Mouse (Mus musculus) kidney, postnatal 25 days (tissue): ENCODE results near the gene Cib2.

ENCODE experiments used
- DNase-seq, 2 experiments: peaks; one replicate each; pipeline ENCODE4 v3.0.0; 2021; ENCODE audit warnings: mixed read lengths in 2 of 2

The Cib2 gene

GRCm38 (mm10) chr9:54544212-54544953, 15.6 kb downstream of the Cib2 start:
- DNase-seq = no peak

DNA sequence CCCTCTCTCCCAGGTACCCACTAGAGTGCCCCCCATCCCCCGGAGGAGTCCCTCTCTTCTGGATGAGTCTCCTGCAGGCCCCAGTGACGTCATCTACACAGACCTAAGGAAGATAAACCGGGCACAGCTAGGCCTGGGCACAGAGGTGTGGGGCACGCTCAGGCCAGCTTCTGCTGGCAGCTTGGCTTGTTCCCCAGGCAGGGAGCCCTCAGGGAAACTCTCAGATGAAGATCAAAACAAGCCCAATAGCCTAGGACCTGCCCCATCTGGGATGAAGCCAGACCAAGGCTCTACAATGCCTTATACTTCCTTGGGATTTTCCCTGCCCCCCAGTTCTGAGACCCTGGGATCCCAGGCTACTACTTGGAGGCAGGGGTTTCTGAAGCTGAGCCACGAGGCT, 19.2 kb downstream of the Cib2 start:
- no peak for DNase-seq

DNA sequence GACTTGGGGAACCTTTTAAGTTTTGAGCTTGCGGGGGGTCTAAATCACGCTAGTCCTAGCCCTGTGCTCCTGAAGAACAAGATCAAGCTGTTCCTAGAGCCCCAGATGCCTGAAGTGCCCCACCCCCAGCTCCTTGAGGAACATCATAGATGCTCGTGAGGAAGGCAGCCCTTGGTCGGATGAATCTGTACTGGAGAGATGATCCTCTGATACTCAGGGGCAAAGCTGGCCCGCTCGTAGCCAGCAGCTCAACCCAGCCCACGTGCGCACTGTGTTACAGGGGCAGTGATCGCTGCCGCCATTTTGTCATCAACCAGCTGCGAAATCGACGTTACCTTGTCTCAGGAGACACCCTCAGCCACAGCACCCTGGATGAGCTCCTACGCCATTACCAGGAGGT, 21.3 kb downstream of the Cib2 start, which contains the start of gene Sh2d7:
Gene Sh2d7, plus strand, starts transcription at position 301 of the 400 bp plus-strand sequence.
- no peak for DNase-seq

DNA sequence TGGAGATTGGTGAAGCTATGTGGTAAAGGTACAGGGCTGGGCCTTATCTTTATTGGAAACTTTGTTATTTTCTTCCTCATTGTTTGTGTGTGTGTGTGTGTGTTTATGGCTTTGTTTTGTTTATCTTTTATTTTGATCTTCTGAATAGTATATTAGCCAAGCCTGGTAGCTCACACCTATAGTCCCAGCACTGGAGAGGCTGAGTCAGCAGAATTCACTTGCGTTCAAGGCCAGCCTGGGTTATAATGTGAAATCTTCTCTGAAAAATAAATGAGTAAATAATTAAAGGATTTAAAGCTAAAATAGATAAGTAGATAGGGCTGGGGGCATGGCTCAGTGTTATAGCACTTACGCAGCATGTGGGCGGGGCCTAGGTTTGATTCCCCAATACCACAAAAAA, 21.8 kb downstream of the Cib2 start:
- no peak for DNase-seq

GRCm38 (mm10) chr9:54537480-54537879, 22.5 kb downstream of the Cib2 start:
- DNase-seq = no peak

DNA sequence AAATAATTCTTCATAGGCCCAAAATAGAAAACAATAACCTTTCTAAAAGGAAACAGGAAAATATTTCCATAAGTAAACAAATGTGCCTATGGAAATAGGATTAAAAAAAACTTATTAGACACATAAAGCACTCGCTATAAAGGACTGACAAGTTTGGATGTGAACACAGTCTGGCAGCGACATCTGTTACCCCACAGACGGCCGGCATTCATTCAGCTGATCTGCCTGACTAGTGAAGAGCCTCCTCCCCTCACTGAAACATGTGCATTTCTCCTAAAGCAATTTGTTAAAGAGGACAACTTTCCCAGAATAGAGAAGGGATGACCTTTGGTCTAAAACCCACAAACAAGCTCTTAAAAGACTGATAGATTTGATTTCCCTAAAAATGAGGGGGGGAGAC, 23.0 kb downstream of the Cib2 start:
- DNase-seq = no peak

- DNase-seq = peak in 1 of 2 experiments; percentile 65
Measured at GRCm38 (mm10) chr9:54536236-54536635, 23.8 kb downstream of the Cib2 start.

GRCm38 (mm10) chr9:54533975-54534374, 26.0 kb downstream of the Cib2 start:
- peak in 1 of 2 experiments; percentile 9 for DNase-seq

- no peak for DNase-seq
Measured at GRCm38 (mm10) chr9:54532926-54533325, 27.1 kb downstream of the Cib2 start.

- no peak for DNase-seq
Measured at GRCm38 (mm10) chr9:54531421-54531820, 28.6 kb downstream of the Cib2 start.

GRCm38 (mm10) chr9:54530836-54531235, 29.2 kb downstream of the Cib2 start:
- DNase-seq = no peak

DNA sequence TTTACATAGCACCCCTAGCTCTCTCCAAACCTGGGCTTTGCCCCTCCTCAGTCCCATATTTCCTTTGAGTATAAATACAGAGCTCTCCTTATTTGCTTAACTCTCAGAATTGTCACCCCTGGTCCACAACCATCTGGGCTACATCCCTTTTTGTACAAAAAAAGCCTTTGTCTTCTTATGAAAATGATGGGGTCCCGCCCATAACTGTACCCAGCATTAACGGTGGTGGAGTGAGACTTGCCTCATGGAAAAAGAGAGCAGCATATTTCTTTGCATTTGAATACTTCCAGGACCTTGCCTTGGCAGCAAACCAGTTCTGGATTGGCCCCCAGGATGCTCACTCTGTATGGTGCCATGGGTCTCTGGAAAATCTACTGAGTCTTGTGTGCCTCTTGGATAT, 30.1 kb downstream of the Cib2 start:
- no peak for DNase-seq

- no peak for DNase-seq
Measured at GRCm38 (mm10) chr9:54527694-54528093, 32.3 kb downstream of the Cib2 start.

DNA sequence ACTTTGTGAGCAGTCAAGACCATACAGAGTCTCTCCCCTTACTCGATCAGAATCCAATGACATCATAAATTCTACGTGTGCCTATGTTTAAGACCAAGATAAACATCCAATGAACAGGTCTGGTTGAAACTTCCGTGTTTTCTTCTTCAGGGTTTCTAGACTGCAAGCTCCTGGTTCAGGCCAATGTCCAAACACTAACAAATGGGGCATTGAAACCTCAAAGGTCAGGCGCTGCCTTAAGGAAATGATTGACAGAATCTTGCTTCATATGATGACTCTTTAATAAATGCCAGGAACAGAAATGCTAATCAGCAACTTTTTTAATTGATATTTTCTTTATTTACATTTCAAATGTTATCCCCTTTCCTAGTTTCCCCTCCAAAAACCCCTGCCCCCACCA, 39.7 kb downstream of the Cib2 start:
- DNase-seq = peak; percentile 54 to 56

DNA sequence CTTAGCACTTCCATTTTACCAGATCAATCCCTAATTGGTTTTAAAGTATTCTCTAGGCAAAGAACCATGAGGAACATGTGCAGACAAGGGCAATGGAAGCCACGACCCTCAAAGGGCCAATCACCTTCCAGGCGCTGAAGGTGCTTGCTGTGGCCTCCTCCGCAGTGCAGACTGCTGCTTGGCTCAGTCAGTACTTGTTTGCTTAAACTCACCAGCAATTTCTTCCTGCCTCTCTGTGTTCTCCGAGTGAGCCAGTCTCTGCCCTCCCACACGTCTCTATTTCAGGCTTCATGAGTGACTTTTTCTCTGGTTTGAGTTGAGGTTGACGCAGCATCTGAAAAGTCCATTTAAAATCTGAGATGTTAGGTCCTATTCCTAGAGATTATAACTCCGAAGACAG, 41.1 kb downstream of the Cib2 start:
- DNase-seq = no peak

- DNase-seq = no peak
Measured at GRCm38 (mm10) chr9:54515991-54516390, 44.0 kb downstream of the Cib2 start.

DNA sequence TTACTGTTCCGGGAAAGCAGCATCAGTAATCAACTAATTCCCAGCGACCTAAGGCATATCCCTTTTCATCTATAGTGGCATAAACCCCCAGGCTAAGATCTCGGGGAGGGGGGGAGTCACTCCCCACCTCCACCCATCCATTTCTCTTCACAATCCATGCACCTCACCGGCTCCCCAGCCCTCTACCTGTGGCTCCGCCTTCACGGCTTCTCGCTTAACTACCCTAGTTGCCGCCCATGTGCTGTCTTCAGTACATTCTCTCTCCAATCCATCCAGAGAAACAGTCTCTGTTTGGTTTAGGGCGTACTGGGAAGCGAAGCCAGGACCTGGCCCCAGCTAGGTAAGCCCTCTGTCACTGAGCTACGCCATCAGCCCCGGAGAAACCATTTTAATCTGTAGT, 57.1 kb downstream of the Cib2 start:
- peak; percentile 48 to 72 for DNase-seq

- peak; percentile 25 to 49 for DNase-seq
Measured at GRCm38 (mm10) chr9:54502111-54502495, 57.9 kb downstream of the Cib2 start.

GRCm38 (mm10) chr9:54501453-54502110, 58.4 kb downstream of the Cib2 start, which contains the start of gene Dmxl2:
Gene Dmxl2 (minus strand): TSS chr9:54501626.
- DNase-seq = peak; percentile 96 to 98

DNA sequence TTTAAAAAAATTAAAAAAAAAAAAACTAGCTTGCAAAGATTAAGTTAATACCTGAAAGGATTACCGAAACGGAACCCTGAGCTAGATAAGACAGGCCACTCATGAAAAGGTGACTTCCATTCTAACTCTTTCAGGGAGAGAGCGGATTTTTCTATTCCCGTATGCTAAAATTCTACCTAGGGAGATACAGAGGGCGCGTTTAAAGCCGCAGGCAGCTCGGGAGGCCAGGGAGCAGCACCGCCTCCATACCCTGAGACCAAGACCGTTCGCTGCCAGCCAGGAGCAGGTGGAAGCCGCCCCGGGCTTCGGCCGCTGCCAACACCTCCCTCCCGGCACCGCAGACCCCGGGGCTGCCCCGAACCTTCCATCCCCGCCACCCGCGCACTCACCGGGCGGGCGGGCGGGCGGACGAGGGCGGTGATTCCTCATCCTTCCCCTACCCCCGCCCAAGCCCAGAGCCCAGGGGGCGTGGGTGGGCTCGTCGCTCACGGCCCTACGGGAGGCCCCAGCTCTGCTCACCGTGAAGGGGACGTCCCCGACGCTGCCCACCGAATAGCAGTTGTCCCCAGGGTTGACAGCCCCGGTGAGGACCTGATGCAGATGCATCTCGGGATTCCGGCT, 59.1 kb downstream of the Cib2 start:
- peak; percentile 58 to 77 for DNase-seq

DNA sequence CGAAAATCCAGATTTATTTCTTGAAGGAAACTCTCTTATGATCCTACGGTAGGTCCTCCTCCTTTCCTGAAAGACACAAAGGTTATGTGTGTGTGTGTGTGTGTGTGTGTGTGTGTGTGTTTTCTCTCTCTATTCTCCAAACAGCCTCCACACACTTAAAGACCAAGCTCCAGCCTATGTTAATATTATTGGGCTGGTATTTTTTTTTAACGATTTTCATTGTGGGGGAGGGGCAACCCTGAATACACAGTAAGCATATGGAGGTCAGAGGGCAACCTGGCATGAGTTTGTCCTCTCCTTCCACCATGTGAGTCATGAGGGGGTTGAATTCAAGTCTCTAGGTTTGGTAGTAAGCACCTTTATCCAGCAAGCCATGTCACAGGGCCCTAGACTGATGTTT, 60.2 kb downstream of the Cib2 start:
- DNase-seq = no peak

DNA sequence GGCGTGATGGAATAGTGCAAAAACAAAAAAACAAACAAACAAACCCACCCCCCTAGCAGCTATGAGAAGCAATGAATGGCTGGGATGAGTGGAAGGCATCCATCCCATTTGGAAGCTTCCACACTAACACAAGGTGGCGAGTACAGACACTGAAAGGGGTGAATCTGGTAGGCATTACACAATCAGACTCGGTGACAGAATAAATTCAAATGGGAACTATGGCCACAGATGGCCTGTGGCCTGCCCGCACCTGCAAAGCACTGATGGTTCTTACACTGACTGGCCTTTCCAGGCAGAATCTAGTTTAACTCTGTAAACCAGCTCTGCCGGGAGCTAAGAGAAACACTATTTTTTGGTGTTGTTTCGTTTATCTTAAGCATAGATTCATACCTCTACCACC, 60.7 kb downstream of the Cib2 start:
- no peak for DNase-seq
